Mouse (Mus musculus): ENCODE data around the gene Fam135a. TPM values are rescaled to one million over a fixed set of nuclear protein-coding genes. Genes with fewer than 3 reads are reported as not detected.
A peak's percentile ranks its signal among the peaks of the same experiment; 100 is the strongest.

Fam135a gene
- total RNA-seq (2021) = 10 to 100 TPM; 30.1 to 30.4 TPM
- long read RNA-seq, experiment 1, full-length matches to known transcripts = 2 of 13 reads
- long read RNA-seq, experiment 1, partial matches to known transcripts = 3 of 13 reads
- long read RNA-seq, experiment 1, other reads (novel, unspliced or antisense) = 8 of 13 reads
- long read RNA-seq, experiment 2, full-length matches to known transcripts = 5 of 25 reads
- long read RNA-seq, experiment 2, partial matches to known transcripts = 3 of 25 reads
- long read RNA-seq, experiment 2, other reads (novel, unspliced or antisense) = 17 of 25 reads

- DNase-seq (ENCODE audit: low spot score in 2 of 2) = peak; percentile 96 to 97
Observed at GRCm38 (mm10) chr1:24099926-24100869, at the start of gene Fam135a. Fam135a (minus strand) TSS chr1:24100341.

GRCm38 (mm10) chr1:24143504-24143903 is 43.4 kb upstream of the Fam135a start:
- DNase-seq (ENCODE audit: low spot score in 2 of 2) = no peak

- no peak for DNase-seq (ENCODE audit: low spot score in 2 of 2)
Observed at GRCm38 (mm10) chr1:24140555-24140954, 40.4 kb upstream of the Fam135a start.

- DNase-seq (ENCODE audit: low spot score in 2 of 2) = peak; percentile 19 to 39
Observed at GRCm38 (mm10) chr1:24137133-24137532, 37.0 kb upstream of the Fam135a start.

GRCm38 (mm10) chr1:24134792-24135191 is 34.7 kb upstream of the Fam135a start:
- no peak for DNase-seq (ENCODE audit: low spot score in 2 of 2)

GRCm38 (mm10) chr1:24133853-24134252 is 33.7 kb upstream of the Fam135a start:
- DNase-seq (ENCODE audit: low spot score in 2 of 2) = no peak

- DNase-seq (ENCODE audit: low spot score in 2 of 2) = no peak
Observed at GRCm38 (mm10) chr1:24127866-24128265, 27.7 kb upstream of the Fam135a start.

- no peak for DNase-seq (ENCODE audit: low spot score in 2 of 2)
Observed at GRCm38 (mm10) chr1:24124610-24125009, 24.5 kb upstream of the Fam135a start.

- no peak for DNase-seq (ENCODE audit: low spot score in 2 of 2)
Observed at GRCm38 (mm10) chr1:24122582-24122981, 22.4 kb upstream of the Fam135a start.

GRCm38 (mm10) chr1:24107971-24108773 is 8.0 kb upstream of the Fam135a start:
- no peak for DNase-seq (ENCODE audit: low spot score in 2 of 2)

- no peak for DNase-seq (ENCODE audit: low spot score in 2 of 2)
Observed at GRCm38 (mm10) chr1:24107378-24107777, 7.2 kb upstream of the Fam135a start.

- no peak for DNase-seq (ENCODE audit: low spot score in 2 of 2)
Observed at GRCm38 (mm10) chr1:24102579-24103149, 2.5 kb upstream of the Fam135a start.

GRCm38 (mm10) chr1:24100870-24101358 is 773 bp upstream of the Fam135a start:
- no peak for DNase-seq (ENCODE audit: low spot score in 2 of 2)

- DNase-seq (ENCODE audit: low spot score in 2 of 2) = peak in 1 of 2 experiments; percentile 38
Observed at GRCm38 (mm10) chr1:24099541-24099925, 608 bp downstream of the Fam135a start.

GRCm38 (mm10) chr1:24097541-24097940 is 2.6 kb downstream of the Fam135a start:
- DNase-seq (ENCODE audit: low spot score in 2 of 2) = no peak

GRCm38 (mm10) chr1:24092414-24092813 is 7.7 kb downstream of the Fam135a start:
- no peak for DNase-seq (ENCODE audit: low spot score in 2 of 2)

- no peak for DNase-seq (ENCODE audit: low spot score in 2 of 2)
Observed at GRCm38 (mm10) chr1:24090603-24091002, 9.5 kb downstream of the Fam135a start.

- no peak for DNase-seq (ENCODE audit: low spot score in 2 of 2)
Observed at GRCm38 (mm10) chr1:24090094-24090493, 10.0 kb downstream of the Fam135a start.

- DNase-seq (ENCODE audit: low spot score in 2 of 2) = no peak
Observed at GRCm38 (mm10) chr1:24086176-24086575, 14.0 kb downstream of the Fam135a start.

GRCm38 (mm10) chr1:24074396-24074795 is 25.7 kb downstream of the Fam135a start:
- DNase-seq (ENCODE audit: low spot score in 2 of 2) = no peak
